Mouse (Mus musculus) stomach, postnatal 0 days (tissue): ENCODE results near the gene Larp6. TPM values are rescaled to one million over a fixed set of nuclear protein-coding genes. Genes with fewer than 3 reads are reported as not detected.

Experiments used
- ATAC-seq: fragments of 200-750 bp; cut with Nextera tagmentation; 2 replicates; pipeline ENCODE4 v1.8.0; 2017; ENCODE audit not compliant: low FRiP score, low TSS enrichment
- DNase-seq: peaks from one replicate; pipeline ENCODE4 v3.0.0-alpha.2; 2016; ENCODE audit warnings: low spot score
- H3K27ac ChIP-seq: fragments of 300-500 bp; sonication (generic); replicated peaks from 2 replicates; pipeline ENCODE4 v1.5.1; 2014; ENCODE audit warnings: mild to moderate bottlenecking, control low read depth
- H3K27me3 ChIP-seq: fragments of 300-500 bp; sonication (generic); 2 replicates; pipeline ENCODE4 v1.6.1; 2014; ENCODE audit warnings: low read length; ENCODE audit not compliant: control insufficient read depth, insufficient read depth
- H3K36me3 ChIP-seq: fragments of 300-500 bp; sonication (generic); 2 replicates; pipeline ENCODE4 v1.6.1; 2014; ENCODE audit warnings: low read length, mixed read lengths; ENCODE audit not compliant: control insufficient read depth, insufficient read depth
- H3K4me1 ChIP-seq: fragments of 300-500 bp; sonication (generic); replicated peaks from 2 replicates; pipeline ENCODE4 v1.6.1; 2014; ENCODE audit warnings: antibody characterized with exemption; ENCODE audit not compliant: control insufficient read depth, insufficient read depth
- H3K4me2 ChIP-seq: fragments of 300-500 bp; sonication (generic); replicated peaks from 2 replicates; pipeline ENCODE4 v1.6.1; 2014; ENCODE audit warnings: low read depth, mild to moderate bottlenecking, control low read depth, moderate library complexity
- H3K4me3 ChIP-seq: fragments of 300-500 bp; sonication (generic); 2 replicates; pipeline ENCODE4 v1.5.1; 2014; ENCODE audit warnings: low read depth, low read length, control low read depth
- H3K9ac ChIP-seq: fragments of 300-500 bp; sonication (generic); 2 replicates; pipeline ENCODE4 v1.6.1; 2014; ENCODE audit warnings: mild to moderate bottlenecking, low read length, control low read depth, mixed read lengths
- H3K9me3 ChIP-seq: fragments of 300-500 bp; sonication (generic); 2 replicates; pipeline ENCODE4 v1.6.1; 2016; ENCODE audit warnings: low read length; ENCODE audit not compliant: control insufficient read depth
- CTCF ChIP-seq: IDR thresholded peaks from 2 replicates; pipeline ENCODE4 v1.5.1; 2016; ENCODE audit warnings: antibody characterized with exemption, low read depth, mild to moderate bottlenecking, moderate library complexity
- EP300 ChIP-seq: optimal IDR thresholded peaks from 2 replicates; pipeline ENCODE3; 2016; ENCODE audit warnings: antibody characterized with exemption
- WGBS: fragments of 180-500 bp; shearing (Covaris S2); extraction: QIAGEN DNeasy Blood & Tissue Kit; methylation state at CpG from one replicate; pipeline ENCODE4 v1.1.7; 2014; 5-methylcytosine and 5-hydroxymethylcytosine counted together
- polyA plus RNA-seq: library from polyadenylated mRNA; unstranded; fragments of >200 nt; fragmentation: Nextera tagmentation; extraction: Ambion mirVana; gene quantifications from 2 replicates; pipeline ENCODE4 v1.2.1, GENCODE M21; 2015

The Larp6 gene
- polyA plus RNA-seq, 1 experiment from 2014 or later = 1.8 TPM

DNA sequence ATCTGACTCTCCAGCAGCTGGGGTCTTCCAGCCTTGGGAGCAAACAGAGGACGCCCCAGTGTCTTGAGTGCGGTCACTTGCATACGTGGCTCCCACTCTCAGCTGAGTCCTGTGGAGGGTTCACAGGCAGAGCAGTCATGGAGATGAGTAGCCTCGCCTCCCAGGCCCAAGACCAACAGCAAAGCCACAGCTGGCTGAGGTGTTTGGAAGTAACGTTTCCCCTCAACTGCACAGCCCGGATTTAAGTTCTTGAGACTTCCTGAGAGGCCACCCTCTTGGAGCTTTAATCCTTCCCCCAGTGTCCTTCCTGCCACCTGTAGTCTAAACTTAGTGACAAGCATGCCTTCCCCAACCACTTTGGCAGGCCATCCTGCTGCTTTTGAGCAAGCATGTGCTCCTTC lies 56.9 kb downstream of the Larp6 start:
- H3K4me1 ChIP-seq = no peaks in the 10 kb centered on the region
- no peaks in the 10 kb centered on the region for H3K9me3 ChIP-seq
- no peak overlapping the region for H3K27ac ChIP-seq
- no peak overlapping the region for H3K4me2 ChIP-seq
- WGBS = 76% methylated on average over 6 of the region's 6 CpGs
- H3K27me3 ChIP-seq = no peaks in the 10 kb centered on the region
- H3K36me3 ChIP-seq = no peaks in the 10 kb centered on the region
- ATAC-seq = no peak
- H3K4me3 ChIP-seq = no peak overlapping the region
- DNase-seq = no peak
- no peak overlapping the region for H3K9ac ChIP-seq
- TF ChIP-seq EP300 (no peak), CTCF (no peak)

DNA sequence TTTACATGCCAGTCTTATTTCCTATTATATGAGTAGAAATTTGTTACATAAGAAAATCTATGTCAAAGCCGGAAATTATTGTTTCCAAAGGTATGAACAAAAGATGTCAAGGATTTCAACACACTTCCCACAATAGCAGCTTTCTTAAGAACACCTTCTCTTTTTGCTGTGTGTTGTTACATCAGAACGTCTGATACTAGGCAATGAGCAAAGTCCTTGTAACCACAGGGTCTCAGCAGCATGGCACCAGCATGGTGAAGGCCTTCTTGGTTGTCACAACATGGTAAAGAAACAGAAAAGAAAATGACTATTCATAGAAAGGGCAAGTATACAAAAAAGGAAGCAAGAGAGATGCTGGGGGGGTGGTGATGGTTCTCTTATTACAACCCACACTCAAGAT lies 60.9 kb downstream of the Larp6 start:
- no peaks in the 10 kb centered on the region for H3K27me3 ChIP-seq
- no peaks in the 10 kb centered on the region for H3K4me1 ChIP-seq
- no peaks in the 10 kb centered on the region for H3K9me3 ChIP-seq
- H3K27ac ChIP-seq = no peak overlapping the region
- ATAC-seq (no peak), DNase-seq (no peak)
- H3K36me3 ChIP-seq = no peaks in the 10 kb centered on the region
- 80% methylated on average over 2 of the region's 2 CpGs for WGBS
- no peak overlapping the region for H3K4me3 ChIP-seq
- TF ChIP-seq CTCF (no peak), EP300 (no peak)
- H3K9ac ChIP-seq = no peak overlapping the region
- no peak overlapping the region for H3K4me2 ChIP-seq

DNA sequence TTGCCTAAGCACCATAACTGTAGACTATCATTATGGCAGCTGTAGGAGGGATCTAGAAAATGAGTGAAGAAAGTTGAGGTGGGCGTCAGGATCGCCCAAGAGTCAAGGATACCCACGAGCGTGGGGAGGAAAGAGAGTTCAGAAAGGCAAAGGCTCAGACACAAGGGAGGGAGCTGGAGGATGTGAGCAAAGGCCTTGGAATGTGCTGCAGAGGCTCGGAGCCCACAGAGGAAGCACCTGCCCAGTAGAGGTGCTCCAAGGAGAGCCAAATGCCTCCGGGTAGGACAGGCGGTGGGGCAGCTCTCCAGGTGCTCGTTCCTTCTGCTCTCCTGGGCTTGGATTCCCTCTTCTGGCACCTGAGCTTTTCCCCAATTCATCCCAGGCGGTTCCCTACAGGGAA lies 64.1 kb downstream of the Larp6 start:
- WGBS = 73% methylated on average over 9 of the region's 9 CpGs
- ATAC-seq = 0 out of 2 replicates have a peak, but pooled peaks have one; percentile 53
- DNase-seq = no peak

DNA sequence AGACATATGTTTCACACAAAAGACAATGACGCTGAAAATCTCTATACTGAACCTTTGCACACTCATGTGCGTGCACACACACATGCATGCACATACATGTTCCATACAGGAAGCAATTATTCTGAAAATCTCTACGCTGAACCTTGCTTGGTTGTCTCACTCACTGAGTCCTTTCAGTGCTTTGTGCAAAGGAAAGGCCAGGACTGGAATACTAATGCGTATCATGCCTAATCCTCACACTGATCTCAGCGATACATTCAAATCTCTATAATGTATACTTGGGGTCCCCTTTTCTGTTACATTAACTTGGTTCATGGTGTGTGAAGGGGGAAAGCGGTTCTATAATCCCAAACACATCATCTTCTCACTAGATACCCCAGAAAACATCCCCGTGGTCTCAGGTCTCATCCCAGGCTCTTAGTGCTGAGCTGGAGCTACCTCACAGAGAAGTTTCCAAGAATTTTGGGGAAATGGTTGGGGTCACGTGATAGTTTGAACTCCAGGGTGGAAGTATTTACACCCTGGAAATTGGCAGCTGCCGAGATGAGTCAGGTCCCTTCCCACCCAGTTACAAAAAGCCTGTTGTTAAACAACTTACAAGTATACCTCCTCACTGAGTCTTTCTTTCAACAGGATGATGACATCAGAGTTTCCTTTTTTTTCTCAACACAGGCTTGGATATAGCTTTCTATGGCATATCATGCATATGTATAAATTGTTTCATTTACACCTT lies 69.4 kb downstream of the Larp6 start:
- H3K4me2 ChIP-seq = no peak overlapping the region
- DNase-seq = no peak
- TF ChIP-seq EP300 (no peak), CTCF (no peak)
- H3K36me3 ChIP-seq = no peaks in the 10 kb centered on the region
- ATAC-seq = no peak
- H3K4me1 ChIP-seq = no peaks in the 10 kb centered on the region
- H3K9ac ChIP-seq = no peak overlapping the region
- H3K27ac ChIP-seq = 0 out of 2 replicates have a peak overlapping the region, but pooled peaks have one; percentile 25
- H3K27me3 ChIP-seq = no peaks in the 10 kb centered on the region
- WGBS = 72% methylated on average over 9 of the region's 9 CpGs
- H3K9me3 ChIP-seq = no peaks in the 10 kb centered on the region
- H3K4me3 ChIP-seq = no peak overlapping the region

More for the DNA sequence above, 64.1 kb downstream of the Larp6 start:
- H3K4me1 ChIP-seq = no peaks in the 10 kb centered on the region
- no peak overlapping the region for H3K27ac ChIP-seq
- H3K4me3 ChIP-seq = no peak overlapping the region
- H3K27me3 ChIP-seq = no peaks in the 10 kb centered on the region
- no peak overlapping the region for H3K9ac ChIP-seq
- no peak overlapping the region for H3K4me2 ChIP-seq
- TF ChIP-seq CTCF (no peak), EP300 (no peak)
- no peaks in the 10 kb centered on the region for H3K36me3 ChIP-seq
- no peaks in the 10 kb centered on the region for H3K9me3 ChIP-seq

DNA sequence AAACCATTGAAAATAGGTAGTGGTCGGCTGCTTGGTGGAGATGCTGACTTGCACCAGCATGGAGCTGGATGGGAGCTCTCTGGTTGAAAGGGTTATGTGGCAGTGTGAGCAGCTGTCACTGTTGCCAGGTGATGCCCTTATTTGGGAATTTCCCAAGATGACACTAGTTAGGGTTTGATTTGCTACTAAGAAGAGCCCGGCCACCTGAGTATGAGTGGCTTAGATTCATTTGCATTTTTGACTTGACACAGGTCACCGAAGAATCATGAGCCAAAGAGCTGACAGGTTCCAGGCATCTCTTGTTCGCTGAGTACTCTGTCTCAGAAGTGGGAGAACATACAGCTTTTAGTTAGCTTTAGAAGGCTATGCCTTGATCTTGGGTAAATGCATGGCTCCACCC lies 72.3 kb downstream of the Larp6 start:
- TF ChIP-seq CTCF = no peak
- no peak for TF ChIP-seq EP300
- H3K4me3 ChIP-seq = no peak overlapping the region
- H3K27me3 ChIP-seq = no peaks in the 10 kb centered on the region
- WGBS = 67% methylated on average over 4 of the region's 4 CpGs
- no peak for ATAC-seq
- H3K27ac ChIP-seq = no peak overlapping the region
- no peaks in the 10 kb centered on the region for H3K9me3 ChIP-seq
- no peak overlapping the region for H3K9ac ChIP-seq
- H3K4me1 ChIP-seq = no peaks in the 10 kb centered on the region
- H3K4me2 ChIP-seq = no peak overlapping the region
- H3K36me3 ChIP-seq = no peaks in the 10 kb centered on the region
- no peak for DNase-seq

DNA sequence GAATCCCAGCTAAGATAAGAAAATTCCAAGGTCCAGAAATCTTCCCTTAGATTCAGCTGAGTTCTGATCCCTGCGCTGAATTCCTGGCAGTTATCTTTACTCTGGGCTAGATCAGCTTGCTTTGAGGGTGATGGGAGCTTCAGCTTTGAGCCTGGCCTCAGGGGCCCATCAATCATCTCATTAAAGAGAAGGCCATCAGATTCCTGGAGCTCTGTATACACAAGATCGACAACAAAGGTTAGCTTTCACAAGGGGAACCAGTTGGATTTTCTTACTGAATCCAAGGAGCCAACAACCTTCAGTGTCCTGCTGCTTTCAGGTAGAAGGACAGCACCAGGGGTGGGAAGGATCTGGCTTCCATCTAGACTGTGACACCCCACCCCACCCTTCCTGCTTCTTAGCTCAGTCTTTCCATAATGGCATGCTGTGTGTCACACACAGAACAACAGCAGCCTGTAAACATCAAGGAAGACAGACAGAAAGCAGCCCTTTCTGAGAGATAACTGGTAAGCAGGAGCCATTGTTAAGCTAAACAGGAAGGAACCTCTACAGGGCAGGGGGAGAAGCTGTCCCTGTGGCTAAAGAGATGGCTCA lies 74.8 kb downstream of the Larp6 start:
- H3K27me3 ChIP-seq = no peaks in the 10 kb centered on the region
- 10% methylated on average over 2 of the region's 2 CpGs for WGBS
- ATAC-seq = no peak
- no peaks in the 10 kb centered on the region for H3K9me3 ChIP-seq
- no peak for DNase-seq
- H3K4me1 ChIP-seq = no peaks in the 10 kb centered on the region
- no peak overlapping the region for H3K4me2 ChIP-seq
- no peaks in the 10 kb centered on the region for H3K36me3 ChIP-seq
- no peak for TF ChIP-seq CTCF
- no peak for TF ChIP-seq EP300
- H3K4me3 ChIP-seq = no peak overlapping the region
- H3K9ac ChIP-seq = no peak overlapping the region
- no peak overlapping the region for H3K27ac ChIP-seq

Other genes starting within 250 kb of the Larp6 start
- gene Thsd4, start 190.9 kb upstream of the Larp6 start, polyA plus RNA-seq = 9.6 and 10.7 TPM in 2 replicates
- 10.2 and 10.5 TPM in 2 replicates for gene Lrrc49, start 24.8 kb upstream of the Larp6 start, polyA plus RNA-seq
- 17.3 and 18.6 TPM in 2 replicates for gene Uaca, start 81.6 kb downstream of the Larp6 start, polyA plus RNA-seq